Mouse (Mus musculus) embryonic facial prominence, embryonic 14.5 days (tissue): ENCODE data around the gene Zfc3h1. TPM values are rescaled to one million over a fixed set of nuclear protein-coding genes. Genes with fewer than 3 reads are reported as not detected.
A peak's percentile ranks its signal among the peaks of the same experiment; 100 is the strongest.

Experiments used
- ATAC-seq: fragments of 200-750 bp; cut with Nextera tagmentation; 2 replicates; pipeline ENCODE4 v1.8.0; 2017; ENCODE audit warnings: low read depth, moderate number of reproducible peaks, moderate TSS enrichment
- DNase-seq: peaks from one replicate; pipeline ENCODE4 v3.0.0-alpha.2; 2015; ENCODE audit warnings: low spot score
- H3K27ac ChIP-seq: fragments of 300-500 bp; sonication (generic); replicated peaks from 2 replicates; pipeline ENCODE4 v1.5.1; 2014; ENCODE audit warnings: low read depth, mild to moderate bottlenecking, low read length, moderate library complexity
- H3K27me3 ChIP-seq: fragments of 300-500 bp; sonication (generic); replicated peaks from 2 replicates; pipeline ENCODE4 v1.6.1; 2014; ENCODE audit warnings: low read length; ENCODE audit not compliant: control insufficient read depth, insufficient read depth
- H3K36me3 ChIP-seq: fragments of 300-500 bp; sonication (generic); 2 replicates; pipeline ENCODE4 v1.6.1; 2014; ENCODE audit warnings: low read length, mixed read lengths; ENCODE audit not compliant: control insufficient read depth, insufficient read depth
- H3K4me1 ChIP-seq: fragments of 300-500 bp; sonication (generic); 2 replicates; pipeline ENCODE4 v1.6.1; 2014; ENCODE audit warnings: antibody characterized with exemption, low read length; ENCODE audit not compliant: control insufficient read depth, insufficient read depth
- H3K4me2 ChIP-seq: fragments of 300-500 bp; sonication (generic); 2 replicates; pipeline ENCODE4 v1.6.1; 2014; ENCODE audit warnings: low read depth, mild to moderate bottlenecking, low read length, moderate library complexity, mixed read lengths
- H3K4me3 ChIP-seq: fragments of 300-500 bp; sonication (generic); 2 replicates; pipeline ENCODE4 v1.5.1; 2014; ENCODE audit warnings: low read depth, mild to moderate bottlenecking, low read length
- H3K9ac ChIP-seq: fragments of 300-500 bp; sonication (generic); 2 replicates; pipeline ENCODE4 v1.6.1; 2014; ENCODE audit warnings: low read depth, mild to moderate bottlenecking, low read length, moderate library complexity, mixed read lengths
- H3K9me3 ChIP-seq: fragments of 300-500 bp; sonication (generic); 2 replicates; pipeline ENCODE4 v1.6.1; 2016; ENCODE audit warnings: low read length; ENCODE audit not compliant: control insufficient read depth
- WGBS: fragments of 180-500 bp; shearing (Covaris S2); extraction: QIAGEN DNeasy Blood & Tissue Kit; methylation state at CpG from one replicate; pipeline ENCODE4 v1.1.7; 2014; 5-methylcytosine and 5-hydroxymethylcytosine counted together
- polyA plus RNA-seq: library from polyadenylated mRNA; unstranded; fragments of >200 nt; fragmentation: Nextera tagmentation; extraction: Ambion mirVana; gene quantifications from 2 replicates; pipeline ENCODE4 v1.2.1, GENCODE M21; 2014

The Zfc3h1 gene
- polyA plus RNA-seq, 1 experiment from 2014 or later, result 26.6 TPM

- no peak overlapping the region for H3K9ac ChIP-seq
- H3K9me3 ChIP-seq, result 0 out of 2 replicates have a peak, but pooled peaks cover under 1% of the 10 kb centered on the region
- DNase-seq, result no peak
- H3K4me3 ChIP-seq, result no peak overlapping the region
- H3K27ac ChIP-seq, result no peak overlapping the region
- no peak overlapping the region for H3K4me2 ChIP-seq
- no peaks in the 10 kb centered on the region for H3K36me3 ChIP-seq
- 84% methylated on average over 7 of the region's 7 CpGs for WGBS
- 0 out of 2 replicates have a peak, but pooled peaks cover 7% of the 10 kb centered on the region for H3K4me1 ChIP-seq
- 0 out of 2 replicates have a peak, but pooled peaks cover 4% of the 10 kb centered on the region for H3K27me3 ChIP-seq
- no peak for ATAC-seq
Observed at GRCm38 (mm10) chr10:115465072-115465471, 80.3 kb downstream of the Zfc3h1 start.

GRCm38 (mm10) chr10:115465778-115466177, 81.0 kb downstream of the Zfc3h1 start:
- 46% methylated on average over 6 of the region's 6 CpGs for WGBS
- DNase-seq, result no peak
- Histone ChIP-seq H3K9me3 (0 out of 2 replicates have a peak, but pooled peaks cover 3% of the 10 kb centered on the region), H3K4me2 (no peak overlapping the region), H3K36me3 (no peaks in the 10 kb centered on the region), H3K4me1 (0 out of 2 replicates have a peak, but pooled peaks cover 7% of the 10 kb centered on the region), H3K27ac (no peak overlapping the region), H3K27me3 (peaks cover 4% of the 10 kb centered on the region; the same call in 1 of the 2 replicates), H3K9ac (no peak overlapping the region), H3K4me3 (no peak overlapping the region)
- no peak for ATAC-seq

- no peak for DNase-seq
- ATAC-seq, result no peak
Observed at GRCm38 (mm10) chr10:115467985-115468384, 83.2 kb downstream of the Zfc3h1 start.

GRCm38 (mm10) chr10:115468632-115469031, 83.9 kb downstream of the Zfc3h1 start:
- H3K4me3 ChIP-seq, result no peak overlapping the region
- no peaks in the 10 kb centered on the region for H3K36me3 ChIP-seq
- peaks cover 4% of the 10 kb centered on the region; the same call in 1 of the 2 replicates for H3K27me3 ChIP-seq
- H3K9me3 ChIP-seq, result 0 out of 2 replicates have a peak, but pooled peaks cover 3% of the 10 kb centered on the region
- WGBS, result 62% methylated on average over 7 of the region's 7 CpGs
- DNase-seq, result no peak
- no peak for ATAC-seq
- no peaks in the 10 kb centered on the region for H3K4me1 ChIP-seq
- H3K4me2 ChIP-seq, result no peak overlapping the region
- H3K9ac ChIP-seq, result no peak overlapping the region
- H3K27ac ChIP-seq, result no peak overlapping the region

More at GRCm38 (mm10) chr10:115467985-115468384, 83.2 kb downstream of the Zfc3h1 start:
- no peak overlapping the region for H3K4me2 ChIP-seq
- H3K36me3 ChIP-seq, result no peaks in the 10 kb centered on the region
- H3K9ac ChIP-seq, result no peak overlapping the region
- no peaks in the 10 kb centered on the region for H3K4me1 ChIP-seq
- H3K27me3 ChIP-seq, result peaks cover 4% of the 10 kb centered on the region; the same call in 1 of the 2 replicates
- WGBS, result 93% methylated on average over 8 of the region's 8 CpGs
- H3K4me3 ChIP-seq, result no peak overlapping the region
- H3K27ac ChIP-seq, result no peak overlapping the region
- H3K9me3 ChIP-seq, result 0 out of 2 replicates have a peak, but pooled peaks cover 3% of the 10 kb centered on the region

GRCm38 (mm10) chr10:115469040-115469439, 84.3 kb downstream of the Zfc3h1 start:
- H3K4me2 ChIP-seq, result no peak overlapping the region
- DNase-seq, result no peak

GRCm38 (mm10) chr10:115470621-115471334, 86.0 kb downstream of the Zfc3h1 start:
- DNase-seq (no peak), ATAC-seq (no peak)
- peak overlapping the region; percentile 33 for H3K4me3 ChIP-seq
- peak overlapping the region; percentile 49 for H3K4me2 ChIP-seq
- no peaks in the 10 kb centered on the region for H3K36me3 ChIP-seq
- no peaks in the 10 kb centered on the region for H3K4me1 ChIP-seq
- H3K27me3 ChIP-seq, result peaks cover 4% of the 10 kb centered on the region; the same call in 1 of the 2 replicates
- H3K27ac ChIP-seq, result no peak overlapping the region
- peak overlapping the region; percentile 40 for H3K9ac ChIP-seq
- WGBS, result 38% methylated on average over 17 of the region's 17 CpGs
- 0 out of 2 replicates have a peak, but pooled peaks cover 3% of the 10 kb centered on the region for H3K9me3 ChIP-seq

More at GRCm38 (mm10) chr10:115469040-115469439, 84.3 kb downstream of the Zfc3h1 start:
- H3K27ac ChIP-seq, result no peak overlapping the region
- WGBS, result 35% methylated on average over 7 of the region's 7 CpGs
- no peaks in the 10 kb centered on the region for H3K4me1 ChIP-seq
- no peaks in the 10 kb centered on the region for H3K36me3 ChIP-seq
- no peak overlapping the region for H3K4me3 ChIP-seq
- no peak overlapping the region for H3K9ac ChIP-seq
- H3K27me3 ChIP-seq, result peaks cover 4% of the 10 kb centered on the region; the same call in 1 of the 2 replicates
- H3K9me3 ChIP-seq, result 0 out of 2 replicates have a peak, but pooled peaks cover 3% of the 10 kb centered on the region
- ATAC-seq, result no peak

GRCm38 (mm10) chr10:115473213-115473961, 88.6 kb downstream of the Zfc3h1 start:
- H3K4me1 ChIP-seq, result peaks cover 3% of the 10 kb centered on the region; the same call in 1 of the 2 replicates
- no peaks in the 10 kb centered on the region for H3K36me3 ChIP-seq
- DNase-seq, result no peak
- 0 out of 2 replicates have a peak, but pooled peaks cover 3% of the 10 kb centered on the region for H3K9me3 ChIP-seq
- 72% methylated on average over 6 of the region's 6 CpGs for WGBS
- H3K27ac ChIP-seq, result no peak overlapping the region
- no peak overlapping the region for H3K4me3 ChIP-seq
- no peak overlapping the region for H3K9ac ChIP-seq
- H3K27me3 ChIP-seq, result peaks cover 4% of the 10 kb centered on the region; the same call in 1 of the 2 replicates
- no peak overlapping the region for H3K4me2 ChIP-seq
- ATAC-seq, result no peak

GRCm38 (mm10) chr10:115475000-115475550, 90.3 kb downstream of the Zfc3h1 start:
- 0 out of 2 replicates have a peak, but pooled peaks cover 2% of the 10 kb centered on the region for H3K9me3 ChIP-seq
- H3K36me3 ChIP-seq, result no peaks in the 10 kb centered on the region
- H3K4me3 ChIP-seq, result no peak overlapping the region
- no peak overlapping the region for H3K27ac ChIP-seq
- peaks cover 15% of the 10 kb centered on the region for H3K4me1 ChIP-seq
- WGBS, result 61% methylated on average over 7 of the region's 7 CpGs
- no peaks in the 10 kb centered on the region; the same call in 1 of the 2 replicates for H3K27me3 ChIP-seq
- no peak overlapping the region for H3K9ac ChIP-seq
- DNase-seq (no peak), ATAC-seq (no peak)
- no peak overlapping the region for H3K4me2 ChIP-seq
